Mouse (Mus musculus) embryonic fibroblast, embryonic 13.5 days (primary cell): Measurements from ENCODE around the gene Bend5. TPM values are rescaled to one million over a fixed set of nuclear protein-coding genes. Genes with fewer than 3 reads are reported as not detected.

Source experiments
- H3K27ac ChIP-seq: 2 replicates; pipeline ENCODE4 v1.5.1; 2012; ENCODE audit warnings: low read length, control low read depth, inconsistent platforms; ENCODE audit not compliant: insufficient read depth
- H3K4me1 ChIP-seq: 2 replicates; pipeline ENCODE4 v1.6.1; 2011; ENCODE audit warnings: low read length; ENCODE audit not compliant: control insufficient read depth, insufficient read depth
- H3K4me3 ChIP-seq: 2 replicates; pipeline ENCODE4 v1.5.1; 2011; ENCODE audit warnings: mild to moderate bottlenecking, control low read depth, low read length; ENCODE audit not compliant: insufficient read depth
- CTCF ChIP-seq: IDR thresholded peaks from 2 replicates; pipeline ENCODE4 v1.5.1; 2011; ENCODE audit warnings: mild to moderate bottlenecking, control low read depth, low read length, moderate library complexity, borderline replicate concordance; ENCODE audit not compliant: insufficient read depth
- POLR2A ChIP-seq: IDR thresholded peaks from 2 replicates; pipeline ENCODE4 v1.6.1; 2011; ENCODE audit warnings: low read depth, mild to moderate bottlenecking, control low read depth, low read length, moderate library complexity
- polyA plus RNA-seq: library from polyadenylated mRNA; stranded (reverse); fragments of >200 nt; gene quantifications from 2 replicates; pipeline ENCODE4 v1.2.4, GENCODE M21; 2011; ENCODE audit warnings: low read depth; ENCODE audit not compliant: missing spikeins, insufficient read length

Bend5 gene
- polyA plus RNA-seq, 1 experiment, result 8.5 TPM

DNA sequence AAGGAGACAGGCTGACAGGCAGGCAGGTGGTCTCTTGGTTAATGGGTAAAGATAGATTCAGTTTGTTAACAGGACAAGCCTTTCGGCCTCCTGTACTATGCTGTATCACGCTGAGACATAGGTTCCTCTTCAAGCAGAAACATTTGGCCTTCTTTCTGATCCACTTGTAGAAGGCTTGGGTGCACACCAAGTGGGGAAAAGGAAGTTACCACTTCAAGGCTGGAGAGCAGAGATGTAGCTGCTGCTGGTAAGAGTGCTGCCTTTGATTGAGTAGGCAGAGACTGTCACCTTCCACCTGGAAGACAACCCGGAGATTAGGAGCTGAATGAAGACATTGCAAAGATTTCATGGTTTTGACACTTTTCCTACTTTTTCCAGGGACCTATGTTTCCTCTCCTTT lies 1.3 kb downstream of the Bend5 start:
- Histone ChIP-seq H3K4me1 (0 out of 2 replicates have a peak, but pooled peaks cover 2% of the 10 kb centered on the region), H3K27ac (no peak overlapping the region), H3K4me3 (no peak overlapping the region)
- TF ChIP-seq CTCF (no peak), POLR2A (no peak)

DNA sequence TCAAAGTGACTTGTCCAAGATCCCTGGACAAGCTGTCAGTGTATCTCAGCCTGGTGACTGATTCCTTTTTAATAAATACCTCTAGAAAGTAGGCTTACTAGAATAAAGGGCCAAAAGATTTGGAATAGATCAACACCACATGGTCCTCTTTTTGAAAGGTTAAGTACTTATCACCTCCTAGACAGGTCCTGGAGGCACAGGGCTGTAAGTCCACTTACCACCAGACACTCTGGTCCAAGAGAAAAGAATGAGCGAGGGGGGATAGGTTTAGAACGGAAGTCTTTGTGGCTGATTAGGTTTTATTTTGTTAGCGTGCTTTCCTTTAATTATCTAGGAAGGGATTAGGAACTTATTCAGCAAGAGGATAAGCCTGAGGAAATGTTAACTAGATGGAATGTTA lies 1.7 kb downstream of the Bend5 start:
- Histone ChIP-seq H3K4me1 (0 out of 2 replicates have a peak, but pooled peaks cover 2% of the 10 kb centered on the region), H3K27ac (no peak overlapping the region), H3K4me3 (no peak overlapping the region)
- TF ChIP-seq CTCF, result no peak
- TF ChIP-seq POLR2A, result no peak

DNA sequence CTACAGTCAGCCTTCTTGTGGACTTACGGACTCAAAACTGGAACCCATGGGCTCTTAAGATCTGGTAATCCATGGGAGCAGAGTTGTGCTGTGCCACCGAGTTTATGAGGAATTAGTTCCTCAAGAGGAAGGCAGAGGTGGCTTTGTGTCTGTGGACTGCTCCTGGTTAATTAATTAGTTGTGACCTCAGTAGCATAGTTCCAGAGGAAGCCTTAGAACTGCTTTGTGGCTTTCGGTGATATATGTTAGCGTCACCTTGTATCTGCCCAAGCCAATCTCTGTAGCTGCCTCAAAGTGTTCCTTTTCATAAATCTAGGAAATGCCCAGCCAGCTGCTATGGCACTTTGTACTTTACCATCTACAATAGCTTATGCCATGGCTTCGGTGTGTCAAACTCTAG lies 2.9 kb downstream of the Bend5 start:
- no peak for TF ChIP-seq POLR2A
- TF ChIP-seq CTCF, result no peak
- Histone ChIP-seq H3K4me1 (0 out of 2 replicates have a peak, but pooled peaks cover 2% of the 10 kb centered on the region), H3K27ac (no peak overlapping the region), H3K4me3 (no peak overlapping the region)

DNA sequence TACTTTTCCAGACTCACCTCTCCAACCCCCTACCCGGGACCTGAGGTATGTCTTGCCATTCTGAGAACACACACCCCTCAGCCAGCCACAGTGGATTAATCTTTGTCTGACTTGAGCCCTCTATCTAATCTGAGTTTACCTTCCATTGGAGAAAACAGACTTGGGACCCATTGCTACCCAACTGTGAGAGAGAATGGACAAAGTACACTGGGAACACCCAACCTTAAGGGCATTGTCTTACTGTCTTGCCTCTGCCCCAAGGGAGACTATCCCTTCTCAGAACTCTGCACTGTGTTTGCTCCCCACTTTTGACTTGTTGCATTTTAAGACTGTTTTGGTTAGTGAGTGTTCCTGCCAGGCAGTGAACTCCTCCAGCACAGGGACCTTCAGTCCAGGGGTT lies 4.7 kb downstream of the Bend5 start:
- H3K4me3 ChIP-seq, result no peak overlapping the region
- H3K27ac ChIP-seq, result peak overlapping the region; percentile 16; the same call in 1 of the 2 replicates
- H3K4me1 ChIP-seq, result peaks cover 4% of the 10 kb centered on the region; the same call in 1 of the 2 replicates
- TF ChIP-seq CTCF, result no peak
- no peak for TF ChIP-seq POLR2A

DNA sequence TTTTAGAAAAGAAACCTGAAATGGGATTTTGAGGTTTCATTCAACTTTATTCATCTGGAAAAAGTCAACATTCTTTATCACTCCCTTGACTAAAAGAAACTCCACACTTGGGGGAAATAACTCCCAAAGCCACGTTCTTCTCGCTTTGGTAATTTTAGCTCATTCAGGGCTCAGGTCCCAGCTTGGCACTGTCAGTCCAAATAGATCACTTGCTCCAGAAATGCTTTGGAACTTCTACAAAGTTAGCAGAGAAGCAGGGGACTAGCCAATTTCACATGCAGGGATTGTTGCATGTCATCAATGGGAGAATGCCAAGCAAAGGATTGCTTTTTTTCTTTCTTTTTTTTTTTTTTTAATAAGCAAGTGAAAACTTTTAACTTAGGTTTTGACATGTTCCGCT lies 5.2 kb downstream of the Bend5 start:
- Histone ChIP-seq H3K4me1 (peaks cover 8% of the 10 kb centered on the region; the same call in 1 of the 2 replicates), H3K27ac (peak overlapping the region; percentile 16; the same call in 1 of the 2 replicates), H3K4me3 (no peak overlapping the region)
- no peak for TF ChIP-seq POLR2A
- no peak for TF ChIP-seq CTCF

DNA sequence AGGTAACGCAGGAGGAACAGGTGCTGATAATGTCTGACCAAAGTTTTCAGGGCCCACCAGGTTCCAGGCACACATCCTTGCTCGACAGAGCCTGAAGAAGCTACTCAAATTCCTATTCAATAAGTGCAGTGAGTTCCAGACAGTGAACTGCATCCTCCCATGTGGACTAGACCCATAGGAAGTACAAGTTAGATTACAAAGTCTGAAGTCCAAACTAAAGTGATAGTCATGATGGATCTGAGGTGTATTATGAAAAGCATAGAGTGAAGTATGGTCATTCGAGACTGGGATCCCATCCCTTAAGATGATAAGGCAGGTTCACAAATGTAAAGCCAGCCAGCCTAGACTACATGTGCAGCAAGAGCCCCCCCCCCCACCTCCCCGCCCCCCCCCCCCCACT lies 6.1 kb downstream of the Bend5 start:
- Histone ChIP-seq H3K4me3 (no peak overlapping the region), H3K27ac (no peak overlapping the region), H3K4me1 (peaks cover 10% of the 10 kb centered on the region)
- TF ChIP-seq CTCF, result no peak
- no peak for TF ChIP-seq POLR2A

GRCm38 (mm10) chr4:111421785-111422184 lies 7.0 kb downstream of the Bend5 start:
- no peak for TF ChIP-seq CTCF
- no peak for TF ChIP-seq POLR2A
- no peak overlapping the region for H3K27ac ChIP-seq
- no peak overlapping the region for H3K4me3 ChIP-seq
- H3K4me1 ChIP-seq, result peaks cover 10% of the 10 kb centered on the region

GRCm38 (mm10) chr4:111424371-111424950 lies 9.7 kb downstream of the Bend5 start:
- Histone ChIP-seq H3K4me3 (no peak overlapping the region), H3K27ac (no peak overlapping the region), H3K4me1 (peaks cover 10% of the 10 kb centered on the region)
- TF ChIP-seq CTCF (no peak), POLR2A (no peak)

GRCm38 (mm10) chr4:111425170-111425569 lies 10.4 kb downstream of the Bend5 start:
- Histone ChIP-seq H3K4me3 (no peak overlapping the region), H3K27ac (no peak overlapping the region), H3K4me1 (peaks cover 10% of the 10 kb centered on the region)
- TF ChIP-seq POLR2A (no peak), CTCF (no peak)

- Histone ChIP-seq H3K4me1 (no peaks in the 10 kb centered on the region; the same call in 1 of the 2 replicates), H3K4me3 (no peak overlapping the region), H3K27ac (no peak overlapping the region)
- no peak for TF ChIP-seq POLR2A
- no peak for TF ChIP-seq CTCF
Observed at GRCm38 (mm10) chr4:111431186-111431585, 16.4 kb downstream of the Bend5 start.
